Mouse (Mus musculus): Measurements from ENCODE around the gene Gm36245. TPM values are rescaled to one million over a fixed set of nuclear protein-coding genes. Genes with fewer than 3 reads are reported as not detected.

Gm36245 gene
- not detected in 2 replicates for polyA plus RNA-seq (2012; rRNA removed)

- Histone ChIP-seq H3K27ac (ENCODE audit: insufficient read depth, low read depth, low read length) (peak within 1 kb of the TSS; percentile 73), H3K4me1 (ENCODE audit: control insufficient read depth, insufficient read depth, low read length) (peaks cover 3% of the 10 kb centered on the region; the same call in 1 of the 2 replicates), H3K4me3 (ENCODE audit: insufficient read depth, low read depth, low read length) (no peak within 1 kb of the TSS), H3K27me3 (replicated peaks; ENCODE audit: control insufficient read depth, insufficient read depth, low read length) (no peaks in the 10 kb centered on the region), H3K36me3 (ENCODE audit: control insufficient read depth, insufficient read depth, low read length) (no peaks in the 10 kb centered on the region)
- WGBS: 96% methylated on average over 1 of the region's 1 CpGs
- TF ChIP-seq POLR2A (IDR thresholded peaks at IDR 0.05; ENCODE audit: low read depth, low read length) (no peak), CTCF (conservative IDR thresholded peaks at IDR 0.05; ENCODE audit: insufficient read depth, insufficient read length, low read depth, low read length) (no peak)
- no peak for DNase-seq
Measured at GRCm38 (mm10) chr15:77598958-77599357, at the start of gene Gm36245. TSS of gene Gm36245 (plus strand) at chr15:77599258.

DNA sequence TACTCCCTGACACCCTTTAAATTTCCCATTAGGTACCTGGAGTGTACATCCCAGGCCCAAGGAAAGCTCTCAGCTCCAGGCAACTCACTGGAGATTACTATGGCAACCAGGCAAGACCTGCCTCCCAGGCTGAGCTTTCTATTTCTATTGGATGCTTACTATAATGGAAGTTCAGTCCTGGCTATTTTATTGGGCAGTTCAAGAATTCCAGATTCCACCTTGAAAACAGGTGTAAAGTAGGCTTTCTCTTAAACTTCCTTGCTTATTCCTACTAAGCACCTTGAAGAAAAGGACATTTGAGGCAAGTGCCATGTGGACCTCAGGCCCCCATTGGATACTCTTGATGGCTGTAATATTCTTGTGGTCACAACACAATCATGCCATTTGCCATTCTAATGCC is 37.3 kb upstream of the Gm36245 start, which contains the start of gene 1700025B11Rik:
Gene 1700025B11Rik, minus strand, starts transcription at position 101 of the 400 bp plus-strand sequence.
- Histone ChIP-seq H3K4me3 (ENCODE audit: insufficient read depth, low read depth, low read length) (no peak within 1 kb of the TSS), H3K4me1 (ENCODE audit: control insufficient read depth, insufficient read depth, low read length) (no peaks in the 10 kb centered on the region), H3K36me3 (ENCODE audit: control insufficient read depth, insufficient read depth, low read length) (no peaks in the 10 kb centered on the region), H3K27me3 (replicated peaks; ENCODE audit: control insufficient read depth, insufficient read depth, low read length) (no peaks in the 10 kb centered on the region), H3K27ac (ENCODE audit: insufficient read depth, low read depth, low read length) (no peak within 1 kb of the TSS)
- no peak for DNase-seq
- TF ChIP-seq POLR2A (IDR thresholded peaks at IDR 0.05; ENCODE audit: low read depth, low read length) (no peak), CTCF (conservative IDR thresholded peaks at IDR 0.05; ENCODE audit: insufficient read depth, insufficient read length, low read depth, low read length) (no peak)

DNA sequence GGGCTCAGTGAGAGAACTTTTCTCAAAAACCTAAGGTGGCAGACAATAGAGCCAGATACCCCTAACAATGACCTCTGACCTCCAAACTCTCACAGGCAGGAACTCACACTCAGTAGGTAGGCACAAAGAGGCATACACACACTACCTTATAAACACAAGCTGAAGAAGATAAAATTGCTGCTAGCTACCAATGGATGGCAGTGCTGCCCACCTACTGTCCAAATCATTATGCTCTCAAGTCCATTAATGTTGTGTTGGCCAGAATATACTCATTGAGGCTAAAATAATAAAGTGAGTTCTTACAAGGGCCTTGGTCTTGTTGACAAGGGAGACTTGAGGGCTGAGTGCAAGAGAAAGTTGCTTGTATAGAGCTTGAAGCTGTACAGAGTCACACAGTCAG is 35.8 kb upstream of the Gm36245 start:
- Histone ChIP-seq H3K27ac (ENCODE audit: insufficient read depth, low read depth, low read length) (no peak overlapping the region), H3K4me1 (ENCODE audit: control insufficient read depth, insufficient read depth, low read length) (no peaks in the 10 kb centered on the region), H3K27me3 (replicated peaks; ENCODE audit: control insufficient read depth, insufficient read depth, low read length) (no peaks in the 10 kb centered on the region), H3K36me3 (ENCODE audit: control insufficient read depth, insufficient read depth, low read length) (no peaks in the 10 kb centered on the region), H3K4me3 (ENCODE audit: insufficient read depth, low read depth, low read length) (no peak overlapping the region)
- TF ChIP-seq CTCF (conservative IDR thresholded peaks at IDR 0.05; ENCODE audit: insufficient read depth, insufficient read length, low read depth, low read length): 0 out of 2 replicates have a peak, but pooled peaks have one; percentile 10
- no peak for TF ChIP-seq POLR2A (IDR thresholded peaks at IDR 0.05; ENCODE audit: low read depth, low read length)
- no peak for DNase-seq

DNA sequence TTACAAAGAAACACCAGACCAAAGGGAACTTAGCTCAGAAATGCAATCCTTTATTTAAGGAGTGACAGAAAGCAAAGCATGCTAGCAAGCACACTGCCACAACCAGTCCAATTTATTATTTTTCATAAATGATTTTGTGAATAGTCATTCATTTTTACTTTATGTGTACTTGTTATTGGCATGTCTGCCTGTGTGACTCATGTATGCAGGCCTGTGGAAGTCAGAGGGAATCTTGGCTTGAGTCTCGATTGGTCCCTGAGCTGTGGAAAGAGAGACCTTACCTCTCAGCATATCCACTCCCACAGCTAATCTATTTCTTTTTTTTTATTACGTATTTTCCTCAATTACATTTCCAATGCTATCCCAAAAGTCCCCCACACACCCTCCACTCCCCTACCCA is 20.3 kb upstream of the Gm36245 start:
- no peaks in the 10 kb centered on the region for H3K4me1 ChIP-seq (ENCODE audit: control insufficient read depth, insufficient read depth, low read length)
- WGBS: 90% methylated on average over 2 of the region's 2 CpGs
- no peak overlapping the region for H3K27ac ChIP-seq (ENCODE audit: insufficient read depth, low read depth, low read length)
- TF ChIP-seq POLR2A (IDR thresholded peaks at IDR 0.05; ENCODE audit: low read depth, low read length) (no peak), CTCF (conservative IDR thresholded peaks at IDR 0.05; ENCODE audit: insufficient read depth, insufficient read length, low read depth, low read length) (no peak)
- DNase-seq: no peak
- H3K27me3 ChIP-seq (replicated peaks; ENCODE audit: control insufficient read depth, insufficient read depth, low read length): no peaks in the 10 kb centered on the region
- H3K36me3 ChIP-seq (ENCODE audit: control insufficient read depth, insufficient read depth, low read length): no peaks in the 10 kb centered on the region
- H3K4me3 ChIP-seq (ENCODE audit: insufficient read depth, low read depth, low read length): no peak overlapping the region

- Histone ChIP-seq H3K4me1 (ENCODE audit: control insufficient read depth, insufficient read depth, low read length) (no peaks in the 10 kb centered on the region), H3K27me3 (replicated peaks; ENCODE audit: control insufficient read depth, insufficient read depth, low read length) (no peaks in the 10 kb centered on the region), H3K36me3 (ENCODE audit: control insufficient read depth, insufficient read depth, low read length) (no peaks in the 10 kb centered on the region), H3K4me3 (ENCODE audit: insufficient read depth, low read depth, low read length) (no peak overlapping the region), H3K27ac (ENCODE audit: insufficient read depth, low read depth, low read length) (no peak overlapping the region)
- WGBS: 75% methylated on average over 4 of the region's 4 CpGs
- peak; percentile 68 for DNase-seq
- TF ChIP-seq POLR2A (IDR thresholded peaks at IDR 0.05; ENCODE audit: low read depth, low read length): no peak
Measured at GRCm38 (mm10) chr15:77579311-77579710, 19.7 kb upstream of the Gm36245 start.

DNA sequence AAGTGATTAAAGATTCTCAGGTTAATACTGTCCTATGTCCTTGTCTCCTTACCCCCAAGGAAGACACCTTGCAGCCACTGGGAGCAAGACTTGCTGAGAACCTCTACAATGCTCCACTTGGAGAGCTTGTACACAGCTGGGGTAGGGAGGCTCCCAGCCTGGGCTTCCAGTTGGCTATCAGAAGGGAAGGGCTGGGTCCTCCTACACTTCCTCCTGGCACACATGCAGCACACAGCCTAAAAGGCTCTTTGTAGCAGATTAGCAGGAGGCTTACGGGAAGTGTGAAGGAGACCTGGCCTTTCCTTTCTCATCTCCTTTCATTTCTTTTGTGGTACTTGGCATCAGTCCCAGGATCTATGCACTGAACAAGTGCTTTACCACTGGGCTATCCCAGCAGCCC is 17.4 kb upstream of the Gm36245 start:
- peak overlapping the region; percentile 18 for H3K27ac ChIP-seq (ENCODE audit: insufficient read depth, low read depth, low read length)
- 55% methylated on average over 1 of the region's 1 CpGs for WGBS
- H3K36me3 ChIP-seq (ENCODE audit: control insufficient read depth, insufficient read depth, low read length): no peaks in the 10 kb centered on the region
- no peaks in the 10 kb centered on the region for H3K4me1 ChIP-seq (ENCODE audit: control insufficient read depth, insufficient read depth, low read length)
- H3K4me3 ChIP-seq (ENCODE audit: insufficient read depth, low read depth, low read length): no peak overlapping the region
- TF ChIP-seq POLR2A (IDR thresholded peaks at IDR 0.05; ENCODE audit: low read depth, low read length): no peak
- no peak for TF ChIP-seq CTCF (conservative IDR thresholded peaks at IDR 0.05; ENCODE audit: insufficient read depth, insufficient read length, low read depth, low read length)
- H3K27me3 ChIP-seq (replicated peaks; ENCODE audit: control insufficient read depth, insufficient read depth, low read length): no peaks in the 10 kb centered on the region
- peak; percentile 65 for DNase-seq

GRCm38 (mm10) chr15:77587026-77587425 is 12.0 kb upstream of the Gm36245 start:
- no peak for TF ChIP-seq CTCF (conservative IDR thresholded peaks at IDR 0.05; ENCODE audit: insufficient read depth, insufficient read length, low read depth, low read length)
- TF ChIP-seq POLR2A (IDR thresholded peaks at IDR 0.05; ENCODE audit: low read depth, low read length): no peak
- Histone ChIP-seq H3K27me3 (replicated peaks; ENCODE audit: control insufficient read depth, insufficient read depth, low read length) (no peaks in the 10 kb centered on the region), H3K4me1 (ENCODE audit: control insufficient read depth, insufficient read depth, low read length) (no peaks in the 10 kb centered on the region), H3K4me3 (ENCODE audit: insufficient read depth, low read depth, low read length) (no peak overlapping the region), H3K27ac (ENCODE audit: insufficient read depth, low read depth, low read length) (no peak overlapping the region), H3K36me3 (ENCODE audit: control insufficient read depth, insufficient read depth, low read length) (no peaks in the 10 kb centered on the region)
- DNase-seq: peak; percentile 44

GRCm38 (mm10) chr15:77588981-77589380 is 10.1 kb upstream of the Gm36245 start:
- Histone ChIP-seq H3K27me3 (replicated peaks; ENCODE audit: control insufficient read depth, insufficient read depth, low read length) (no peaks in the 10 kb centered on the region), H3K36me3 (ENCODE audit: control insufficient read depth, insufficient read depth, low read length) (no peaks in the 10 kb centered on the region), H3K4me3 (ENCODE audit: insufficient read depth, low read depth, low read length) (no peak overlapping the region), H3K27ac (ENCODE audit: insufficient read depth, low read depth, low read length) (no peak overlapping the region), H3K4me1 (ENCODE audit: control insufficient read depth, insufficient read depth, low read length) (no peaks in the 10 kb centered on the region)
- no peak for DNase-seq
- no peak for TF ChIP-seq POLR2A (IDR thresholded peaks at IDR 0.05; ENCODE audit: low read depth, low read length)
- no peak for TF ChIP-seq CTCF (conservative IDR thresholded peaks at IDR 0.05; ENCODE audit: insufficient read depth, insufficient read length, low read depth, low read length)

Data from kidney, adult 2 months (tissue).